Mouse (Mus musculus) small intestine, adult 2 months (tissue): ENCODE data around the gene Zwilch. TPM values are rescaled to one million over a fixed set of nuclear protein-coding genes. Genes with fewer than 3 reads are reported as not detected.
A peak's percentile ranks its signal among the peaks of the same experiment; 100 is the strongest.

Experiments
- H3K27ac ChIP-seq: fragments of 200-500 bp; 2 replicates; pipeline ENCODE4 v1.5.1; 2012; ENCODE audit warnings: low read depth, low read length, control low read depth, inconsistent platforms; ENCODE audit not compliant: insufficient read depth
- H3K27me3 ChIP-seq: fragments of 200-500 bp; 2 replicates; pipeline ENCODE4 v1.6.1; 2012; ENCODE audit warnings: mild to moderate bottlenecking, moderate library complexity, low read length, inconsistent platforms; ENCODE audit not compliant: control insufficient read depth, insufficient read depth
- H3K36me3 ChIP-seq: fragments of 200-500 bp; 2 replicates; pipeline ENCODE4 v1.6.1; 2012; ENCODE audit warnings: mild to moderate bottlenecking, low read length, control low read depth, inconsistent platforms; ENCODE audit not compliant: control insufficient read depth, insufficient read depth
- H3K4me1 ChIP-seq: fragments of 200-500 bp; 2 replicates; pipeline ENCODE4 v1.6.1; 2012; ENCODE audit warnings: low read length, inconsistent platforms, mixed read lengths; ENCODE audit not compliant: control insufficient read depth, insufficient read depth, insufficient read length
- H3K4me3 ChIP-seq: fragments of 200-500 bp; 2 replicates; pipeline ENCODE4 v1.5.1; 2012; ENCODE audit warnings: low read depth, mild to moderate bottlenecking, control low read depth, inconsistent platforms, low read length, moderate library complexity
- CTCF ChIP-seq: fragments of 200-500 bp; IDR thresholded peaks from 2 replicates; pipeline ENCODE4 v1.5.1; 2012; ENCODE audit warnings: low read depth, mild to moderate bottlenecking, control low read depth, inconsistent platforms, low read length, moderate library complexity, mixed read lengths; ENCODE audit not compliant: insufficient replicate concordance, insufficient read length; ENCODE audit errors: extremely low read depth
- POLR2A ChIP-seq: fragments of 200-500 bp; IDR thresholded peaks from 2 replicates; pipeline ENCODE4 v1.6.1; 2012; ENCODE audit warnings: low read depth, mild to moderate bottlenecking, control low read depth, inconsistent platforms, low read length, moderate library complexity
- WGBS: fragments of 180-500 bp; shearing (Covaris S2); methylation state at CpG from one replicate; pipeline ENCODE4 v1.1.7; 2018; 5-methylcytosine and 5-hydroxymethylcytosine counted together
- polyA plus RNA-seq: library from polyadenylated mRNA; depleted of rRNA; stranded (reverse); fragments of >200 nt; gene quantifications from 2 replicates; pipeline ENCODE4 v1.2.3, GENCODE M21; 2012; rRNA removed

The Zwilch gene
- 0.70 and 1.9 TPM in 2 replicates for polyA plus RNA-seq

DNA sequence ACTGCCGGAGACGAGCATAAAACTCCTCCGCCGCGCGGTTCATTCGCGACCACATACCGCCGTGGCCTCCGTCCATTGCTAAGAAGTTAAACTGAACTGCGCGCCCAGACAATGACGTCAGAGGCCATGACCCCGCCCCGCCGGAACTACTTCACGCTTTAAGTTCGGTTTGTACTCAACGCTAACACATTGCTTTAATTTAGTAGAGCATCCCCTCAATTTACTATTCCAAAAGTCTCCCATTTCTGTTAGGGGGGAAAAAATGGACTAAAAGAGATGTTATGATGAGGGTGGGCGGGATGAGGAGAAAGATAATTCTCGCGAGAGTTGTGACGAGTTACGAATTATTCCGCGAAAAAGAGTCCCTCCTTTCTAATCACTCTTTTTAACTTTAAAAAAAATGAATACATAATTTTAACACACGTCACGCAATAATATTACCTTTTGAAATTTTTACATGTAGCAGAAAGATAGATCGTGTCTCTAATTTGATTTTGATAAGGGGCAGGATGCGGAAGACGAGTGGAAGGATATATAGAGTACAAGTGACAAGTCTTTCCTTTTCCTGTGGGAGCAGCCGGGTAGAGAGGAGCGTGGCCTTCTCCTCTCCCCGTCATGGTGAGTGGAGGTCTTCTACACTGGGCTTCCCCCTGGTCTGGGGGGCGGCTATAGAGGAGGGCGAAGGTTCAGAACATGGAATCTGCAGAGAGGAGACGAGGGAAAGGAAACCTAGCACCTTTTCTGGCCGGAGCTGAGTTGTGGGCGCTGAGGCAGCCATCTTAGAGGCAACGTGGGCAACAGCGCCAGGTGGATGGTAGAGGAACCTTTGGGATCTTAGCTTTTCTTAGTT, at the start of gene Zwilch, which contains the start of gene Rpl4:
Zwilch (minus strand) TSS at position 289 of the 850 bp plus-strand sequence.
Rpl4 (plus strand) TSS at position 560 of the 850 bp plus-strand sequence.
- TF ChIP-seq POLR2A (peak; percentile 78), CTCF (no peak)
- Histone ChIP-seq H3K36me3 (peaks cover 30% of the 10 kb centered on the region), H3K27me3 (no peaks in the 10 kb centered on the region), H3K27ac (peak within 1 kb of the TSS; percentile 86), H3K4me1 (peaks cover 3% of the 10 kb centered on the region; the same call in 1 of the 2 replicates), H3K4me3 (peak within 1 kb of the TSS; percentile 92)
- under 1% methylated on average over 42 of the region's 42 CpGs for WGBS

- peaks cover 27% of the 10 kb centered on the region; the same call in 1 of the 2 replicates for H3K4me1 ChIP-seq
- H3K36me3 ChIP-seq = no peaks in the 10 kb centered on the region
- TF ChIP-seq POLR2A = no peak
- TF ChIP-seq CTCF = no peak
- H3K27ac ChIP-seq = peak overlapping the region; percentile 43; the same call in 1 of the 2 replicates
- H3K4me3 ChIP-seq = no peak overlapping the region
- H3K27me3 ChIP-seq = no peaks in the 10 kb centered on the region
- 87% methylated on average over 2 of the region's 2 CpGs for WGBS
These were observed 49.2 kb upstream of the Zwilch start for GRCm38 (mm10) chr9:64222098-64222497.

GRCm38 (mm10) chr9:64221480-64221879, 48.6 kb upstream of the Zwilch start:
- Histone ChIP-seq H3K27me3 (no peaks in the 10 kb centered on the region), H3K27ac (no peak overlapping the region), H3K36me3 (no peaks in the 10 kb centered on the region), H3K4me3 (no peak overlapping the region), H3K4me1 (peaks cover 24% of the 10 kb centered on the region; the same call in 1 of the 2 replicates)
- no peak for TF ChIP-seq CTCF
- no peak for TF ChIP-seq POLR2A
- 78% methylated on average over 4 of the region's 4 CpGs for WGBS

- no peaks in the 10 kb centered on the region for H3K36me3 ChIP-seq
- no peak overlapping the region for H3K4me3 ChIP-seq
- TF ChIP-seq POLR2A (no peak), CTCF (no peak)
- H3K4me1 ChIP-seq = peaks cover 20% of the 10 kb centered on the region
- peak overlapping the region; percentile 84 for H3K27ac ChIP-seq
- 24% methylated on average over 1 of the region's 1 CpGs for WGBS
- no peaks in the 10 kb centered on the region for H3K27me3 ChIP-seq
These were observed 47.7 kb upstream of the Zwilch start for GRCm38 (mm10) chr9:64220603-64221002.

- Histone ChIP-seq H3K27ac (peak overlapping the region; percentile 57; the same call in 1 of the 2 replicates), H3K4me1 (peaks cover 20% of the 10 kb centered on the region), H3K36me3 (no peaks in the 10 kb centered on the region), H3K4me3 (no peak overlapping the region), H3K27me3 (no peaks in the 10 kb centered on the region)
- TF ChIP-seq CTCF (no peak), POLR2A (no peak)
- 88% methylated on average over 10 of the region's 10 CpGs for WGBS
These were observed 47.0 kb upstream of the Zwilch start for GRCm38 (mm10) chr9:64219772-64220420.

DNA sequence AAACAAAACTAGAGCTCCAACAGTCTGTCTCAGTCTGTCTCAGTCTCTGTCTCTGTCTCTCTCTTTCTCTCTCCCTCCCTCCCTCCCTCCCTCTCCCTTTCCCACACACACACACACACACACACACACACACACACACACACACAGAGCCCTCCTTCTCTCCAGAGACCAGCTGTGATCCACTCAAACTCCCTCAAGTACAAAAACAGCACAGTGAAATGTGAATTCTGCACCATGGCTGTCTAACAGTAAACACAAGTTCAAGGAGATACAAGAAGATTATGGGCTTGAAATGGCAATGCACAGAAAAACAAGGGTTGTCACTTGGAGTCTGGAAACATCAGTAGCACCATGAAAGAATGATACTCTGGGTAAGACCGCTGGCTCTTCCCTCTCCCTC, 46.4 kb upstream of the Zwilch start:
- no peak overlapping the region for H3K27ac ChIP-seq
- 84% methylated on average over 1 of the region's 1 CpGs for WGBS
- no peaks in the 10 kb centered on the region for H3K27me3 ChIP-seq
- H3K36me3 ChIP-seq = no peaks in the 10 kb centered on the region
- TF ChIP-seq POLR2A (no peak), CTCF (no peak)
- peaks cover 20% of the 10 kb centered on the region for H3K4me1 ChIP-seq
- H3K4me3 ChIP-seq = no peak overlapping the region

GRCm38 (mm10) chr9:64217887-64218286, 45.0 kb upstream of the Zwilch start:
- no peak overlapping the region for H3K27ac ChIP-seq
- H3K4me1 ChIP-seq = peaks cover 18% of the 10 kb centered on the region
- no peak overlapping the region for H3K4me3 ChIP-seq
- H3K27me3 ChIP-seq = no peaks in the 10 kb centered on the region
- TF ChIP-seq CTCF = no peak
- TF ChIP-seq POLR2A = no peak
- peaks cover 3% of the 10 kb centered on the region; the same call in 1 of the 2 replicates for H3K36me3 ChIP-seq
